Mouse (Mus musculus) CH12.LX (cell line): Measurements from ENCODE around the gene Spopl.

ENCODE experiments used
- CHD2 ChIP-seq: IDR thresholded peaks from 2 replicates; pipeline ENCODE4 v1.6.1; 2011; ENCODE audit warnings: low read length, improper control_type of control experiment
- CTCF ChIP-seq, 2 experiments: IDR thresholded peaks in 1 of 2; conservative IDR thresholded peaks in 1 of 2; 2 replicates each; pipeline ENCODE4 v1.5.1; 2011 to 2012; ENCODE audit warnings: low read depth in 2 of 2, low read length in 2 of 2, improper control_type of control experiment in 1 of 2, inconsistent platforms in 1 of 2, mild to moderate bottlenecking in 1 of 2, moderate library complexity in 1 of 2
- ELF1 ChIP-seq: IDR thresholded peaks from 2 replicates; pipeline ENCODE4 v1.6.1; 2014; ENCODE audit warnings: low read depth, mild to moderate bottlenecking, inconsistent platforms, low read length, improper control_type of control experiment
- EP300 ChIP-seq: IDR thresholded peaks from 2 replicates; pipeline ENCODE4 v1.6.1; 2011; ENCODE audit warnings: low read length, improper control_type of control experiment
- KAT2A ChIP-seq: IDR thresholded peaks from 2 replicates; pipeline ENCODE4 v1.6.1; 2012; ENCODE audit warnings: low read length, improper control_type of control experiment, inconsistent platforms; ENCODE audit not compliant: insufficient replicate concordance
- MEF2A ChIP-seq: IDR thresholded peaks from 2 replicates; pipeline ENCODE4 v1.6.1; 2014; ENCODE audit warnings: low read depth, mild to moderate bottlenecking, inconsistent platforms, low read length, improper control_type of control experiment, borderline replicate concordance
- MYC ChIP-seq: IDR thresholded peaks from 2 replicates; pipeline ENCODE4 v1.6.1; 2011; ENCODE audit warnings: low read depth, mild to moderate bottlenecking, improper control_type of control experiment, low read length
- NELFE ChIP-seq: IDR thresholded peaks from 2 replicates; pipeline ENCODE4 v1.6.1; 2011; ENCODE audit warnings: low read depth, low read length, improper control_type of control experiment
- POLR2A ChIP-seq: IDR thresholded peaks from 2 replicates; pipeline ENCODE4 v1.6.1; 2011; ENCODE audit warnings: low read depth, mild to moderate bottlenecking, improper control_type of control experiment, low read length
- TBP ChIP-seq: conservative IDR thresholded peaks from 2 replicates; pipeline ENCODE4 v1.6.1; 2011; ENCODE audit warnings: low read depth, low read length, improper control_type of control experiment
- TCF12 ChIP-seq: IDR thresholded peaks from 2 replicates; pipeline ENCODE4 v1.6.1; 2014; ENCODE audit warnings: low read depth, mild to moderate bottlenecking, inconsistent platforms, low read length, improper control_type of control experiment
- USF2 ChIP-seq: conservative IDR thresholded peaks from 2 replicates; pipeline ENCODE4 v1.6.1; 2011; ENCODE audit warnings: low read depth, low read length, improper control_type of control experiment
- ZC3H11A ChIP-seq: IDR thresholded peaks from 2 replicates; pipeline ENCODE4 v1.6.1; 2012; ENCODE audit warnings: low read depth, mild to moderate bottlenecking, inconsistent platforms, low read length, improper control_type of control experiment

DNA sequence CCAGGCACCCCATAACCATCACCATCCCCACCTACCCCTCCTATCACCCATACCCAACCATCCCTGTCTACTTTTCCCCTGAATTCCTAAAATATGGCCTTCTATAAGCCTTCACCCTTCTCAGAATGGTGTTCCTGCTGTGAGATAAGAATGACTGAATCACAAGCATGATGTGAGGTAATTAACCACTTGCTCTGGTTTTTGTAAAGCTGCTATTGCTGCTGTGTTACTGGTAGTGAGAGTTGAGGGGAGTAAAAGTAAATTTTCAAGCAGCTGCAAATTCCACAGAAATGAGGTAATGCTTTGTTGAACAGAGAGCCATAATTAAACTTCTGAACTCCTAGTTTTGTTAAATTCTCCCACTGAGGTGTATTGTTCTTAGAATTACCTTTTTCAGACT lies 48.2 kb upstream of the Spopl start:
- TF ChIP-seq MEF2A (no peak), KAT2A (no peak), ZC3H11A (no peak), MYC (no peak), EP300 (no peak), POLR2A (no peak), TBP (no peak), ELF1 (no peak), TCF12 (no peak), NELFE (no peak), USF2 (no peak), CTCF (conservative IDR thresholded peaks at IDR 0.05 in 1 of 2, IDR thresholded peaks at IDR 0.05 in 1 of 2; ENCODE audit: low read depth in 2 of 2, low read length in 2 of 2) (no peak), CHD2 (no peak)
